Mouse (Mus musculus): Measurements from ENCODE around the gene Ctsh.

Gene Ctsh

DNA sequence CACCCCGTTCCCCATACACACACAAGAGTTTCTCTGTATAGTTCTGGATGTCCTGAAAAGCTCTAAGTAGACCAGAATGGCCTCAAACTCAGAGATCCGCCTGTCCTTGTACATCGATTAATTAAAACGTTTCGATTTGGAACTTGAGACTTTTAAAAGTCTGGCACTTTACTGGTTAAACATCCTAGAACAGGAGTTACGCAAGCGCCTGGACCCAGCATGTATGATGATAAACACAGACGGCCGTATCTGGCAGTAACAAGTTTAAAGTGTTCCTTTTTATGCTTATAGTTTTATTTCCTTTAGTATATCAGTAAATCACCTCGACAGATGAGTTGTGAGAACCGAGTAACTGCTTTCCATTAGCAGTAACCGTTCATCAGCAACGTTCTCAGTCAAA, 59.2 kb downstream of the Ctsh start:
- no peak for DNase-seq (ENCODE audit: low spot score)

- peak; percentile 87 for DNase-seq (ENCODE audit: low spot score)
Measured at GRCm38 (mm10) chr9:90113651-90114566, 60.0 kb downstream of the Ctsh start.

- DNase-seq (ENCODE audit: low spot score): peak; percentile 97
Measured at GRCm38 (mm10) chr9:90114567-90115307, 60.8 kb downstream of the Ctsh start, which contains the start of gene Morf4l1. TSS of gene Morf4l1 (minus strand) at chr9:90114774.

DNA sequence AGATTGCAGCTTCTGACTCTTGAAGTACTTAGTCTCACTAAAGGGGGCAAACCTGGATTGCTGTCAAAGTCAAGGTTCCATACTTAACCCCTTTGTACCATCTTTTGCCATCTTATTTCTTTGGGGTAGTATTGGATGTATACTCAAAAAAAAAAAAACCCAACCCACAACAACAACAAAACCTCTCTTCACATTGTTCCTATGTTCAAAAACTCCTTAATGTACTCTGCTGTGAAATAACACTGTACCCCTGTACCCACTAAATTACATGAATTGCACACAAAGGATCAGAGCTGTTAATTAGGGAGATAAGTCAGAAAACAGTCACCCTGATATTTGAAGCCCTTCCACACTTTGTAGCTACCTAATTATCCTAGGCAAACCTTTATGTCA, 61.4 kb downstream of the Ctsh start:
- no peak for DNase-seq (ENCODE audit: low spot score)

DNA sequence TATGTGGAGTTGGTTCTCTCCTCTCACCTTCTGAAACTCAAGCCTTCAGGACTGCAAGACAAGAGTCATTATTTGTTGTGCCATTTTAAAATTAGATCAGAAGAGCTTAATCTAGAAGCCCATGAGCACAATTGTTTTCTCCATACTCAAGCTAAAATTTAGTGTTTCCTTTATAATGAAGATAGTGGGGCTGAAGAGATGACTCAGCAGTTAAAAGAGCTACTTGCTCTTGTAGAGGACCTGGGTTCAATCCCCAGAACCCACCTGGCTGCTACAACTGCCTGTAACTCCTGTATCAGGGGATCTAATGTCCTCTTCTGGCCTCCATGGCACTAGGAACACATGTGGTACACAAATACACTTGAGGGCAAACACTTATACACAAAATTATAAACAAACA, 63.3 kb downstream of the Ctsh start:
- DNase-seq (ENCODE audit: low spot score): no peak

DNA sequence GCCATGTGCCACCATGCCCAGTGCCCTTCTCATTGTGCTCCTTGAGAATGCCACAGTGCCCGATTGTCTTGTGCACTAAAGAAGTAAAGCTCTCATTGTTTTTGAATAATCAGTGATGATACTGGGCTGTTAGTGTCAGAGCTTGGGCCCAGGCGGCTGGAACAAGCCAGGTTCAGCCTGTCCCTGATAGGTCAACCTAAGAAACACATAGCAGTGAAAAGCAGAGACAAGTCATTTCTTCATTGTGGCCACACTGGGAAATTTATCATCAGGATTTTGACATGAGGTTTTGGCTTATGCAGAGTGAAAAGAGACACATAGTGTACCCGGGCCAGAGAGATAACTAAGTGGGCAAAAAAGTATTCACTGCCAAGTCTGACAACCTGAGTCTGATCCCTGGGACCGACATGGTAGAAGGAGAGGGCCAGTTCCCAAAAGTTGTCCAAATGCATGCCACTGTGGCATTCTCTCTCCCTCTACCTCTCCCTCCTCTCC, 68.3 kb downstream of the Ctsh start:
- no peak for DNase-seq (ENCODE audit: low spot score)

- no peak for DNase-seq (ENCODE audit: low spot score)
Measured at GRCm38 (mm10) chr9:90124156-90124872, 70.4 kb downstream of the Ctsh start.

- DNase-seq (ENCODE audit: low spot score): no peak
Measured at GRCm38 (mm10) chr9:90124873-90125245, 70.9 kb downstream of the Ctsh start.
